Mouse (Mus musculus) layer of hippocampus, adult 18-20 months (tissue): ENCODE results near the gene Pck2. TPM values are rescaled to one million over a fixed set of nuclear protein-coding genes. Genes with fewer than 3 reads are reported as not detected.

Source experiments
- DNase-seq, 2 experiments: peaks; one replicate each; pipeline ENCODE4 v3.0.0; 2022; ENCODE audit warnings: low spot score in 2 of 2
- total RNA-seq, 2 experiments: library from RNA; stranded (reverse); gene quantifications; 2 replicates each; pipeline ENCODE4 v1.2.3; 2021

Gene Pck2
- total RNA-seq, 2 experiments from 2014 or later = 50.9 to 54.2 TPM

DNA sequence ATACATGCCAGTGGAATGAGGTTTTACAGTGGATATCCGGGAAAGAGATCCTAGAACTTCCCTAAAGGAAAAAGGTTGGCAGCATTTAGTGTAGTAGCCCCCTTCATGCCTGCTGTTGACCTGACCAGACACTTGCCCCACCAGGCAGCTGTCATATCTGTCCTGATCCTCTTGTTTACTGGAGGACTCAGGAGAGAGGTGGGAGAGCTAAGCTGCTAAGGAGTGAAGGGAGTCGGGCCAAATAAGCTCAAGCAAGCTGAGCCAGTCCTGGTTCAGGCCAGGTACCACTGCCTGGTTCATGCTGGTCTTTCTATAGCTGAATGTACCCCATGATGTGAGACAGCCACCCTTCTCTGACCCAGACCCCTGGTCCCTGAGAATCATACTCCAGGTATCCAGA is 13.4 kb upstream of the Pck2 start:
- DNase-seq = no peak

DNA sequence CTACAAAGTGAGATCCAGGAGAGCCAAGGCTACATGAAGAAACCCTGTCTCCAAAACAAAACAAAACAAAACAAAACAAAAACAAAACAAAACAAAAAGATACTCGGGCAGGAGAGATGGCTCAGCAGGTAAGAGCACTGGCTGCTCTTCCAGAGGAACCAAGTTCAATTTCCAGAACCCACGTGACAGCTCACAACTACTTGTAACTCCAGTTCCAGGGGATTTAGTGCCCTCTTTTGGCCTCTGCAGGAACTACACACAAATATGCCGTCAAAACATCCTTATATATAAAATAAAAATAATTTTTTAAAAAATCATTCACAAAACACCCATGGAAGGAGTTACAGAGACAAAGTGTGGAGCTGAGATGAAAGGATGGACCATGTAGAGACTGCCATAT is 12.1 kb upstream of the Pck2 start:
- peak in 1 of 2 experiments; percentile 57 for DNase-seq

DNA sequence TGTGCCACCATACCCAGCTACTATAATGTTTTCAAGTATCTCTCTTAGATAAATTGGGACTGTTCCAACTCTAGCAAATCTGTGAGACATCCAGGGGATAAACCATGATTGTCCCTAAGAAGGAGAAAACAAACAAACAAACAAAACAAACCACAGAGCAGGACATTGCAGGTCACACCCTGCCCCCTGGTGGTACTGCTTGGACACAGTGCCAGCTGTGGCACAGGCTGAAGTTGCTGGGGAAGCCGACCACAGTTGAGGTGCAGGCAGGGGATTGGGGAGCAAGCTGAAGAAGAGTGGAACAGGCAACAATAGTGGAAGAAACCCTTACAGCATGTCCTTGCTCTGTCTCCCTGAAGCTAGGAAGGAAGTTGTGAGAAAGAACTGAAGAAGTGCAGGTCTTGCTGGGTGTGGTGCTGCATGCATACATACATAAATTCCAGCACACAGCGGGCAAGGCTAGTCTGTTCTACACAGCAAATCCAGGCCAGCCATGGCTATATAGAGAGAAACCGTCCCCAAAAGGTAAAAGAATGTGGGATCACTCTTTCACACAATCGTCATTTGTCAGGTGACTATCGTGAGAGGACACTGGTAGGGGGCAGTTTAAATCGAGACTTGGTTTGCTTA is 3.8 kb upstream of the Pck2 start:
- peak in 1 of 2 experiments; percentile 47 for DNase-seq

DNA sequence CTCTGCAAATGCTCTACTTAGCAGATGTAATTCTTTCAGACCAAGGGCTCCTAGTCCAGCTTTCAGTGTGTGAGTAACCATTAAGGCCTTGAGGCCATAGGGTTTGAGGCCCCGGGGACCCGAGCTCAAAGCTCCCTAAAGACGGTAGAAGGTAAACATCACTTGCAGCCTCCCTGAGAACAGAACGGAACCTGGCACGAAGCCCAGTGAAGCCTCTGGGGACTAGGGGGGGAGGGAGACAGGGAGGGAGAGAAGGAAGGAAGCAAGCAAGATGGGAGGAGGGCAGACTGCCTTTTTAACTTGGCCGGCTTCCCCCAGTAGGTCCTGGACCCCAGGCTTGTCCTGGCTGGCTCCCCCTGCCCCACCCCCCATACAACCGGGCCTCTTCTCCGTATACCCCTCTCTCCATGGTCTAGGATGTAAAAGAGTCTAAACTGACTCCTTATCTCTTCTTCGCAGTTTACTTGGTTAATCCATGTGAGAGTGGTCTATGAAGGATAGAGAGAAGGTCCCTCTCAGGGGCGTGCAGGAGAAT is 788 bp downstream of the Pck2 start:
- DNase-seq = peak; percentile 57 to 80

DNA sequence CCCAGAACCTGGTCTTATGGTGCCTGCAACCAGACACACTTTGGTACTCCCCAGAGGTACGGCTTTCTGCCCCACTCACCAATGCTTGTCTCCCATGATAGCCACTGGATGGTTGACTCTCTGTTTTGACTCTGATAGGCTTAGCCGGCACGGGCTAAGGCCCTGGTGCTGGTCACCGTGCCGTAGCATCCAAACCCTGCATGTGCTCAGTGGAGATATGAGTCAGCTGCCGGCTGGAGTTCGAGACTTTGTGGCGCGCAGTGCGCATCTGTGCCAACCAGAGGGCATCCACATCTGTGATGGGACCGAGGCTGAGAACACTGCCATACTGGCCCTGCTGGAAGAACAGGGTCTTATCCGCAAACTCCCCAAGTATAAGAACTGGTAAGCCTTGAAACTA is 2.2 kb downstream of the Pck2 start:
- no peak for DNase-seq

DNA sequence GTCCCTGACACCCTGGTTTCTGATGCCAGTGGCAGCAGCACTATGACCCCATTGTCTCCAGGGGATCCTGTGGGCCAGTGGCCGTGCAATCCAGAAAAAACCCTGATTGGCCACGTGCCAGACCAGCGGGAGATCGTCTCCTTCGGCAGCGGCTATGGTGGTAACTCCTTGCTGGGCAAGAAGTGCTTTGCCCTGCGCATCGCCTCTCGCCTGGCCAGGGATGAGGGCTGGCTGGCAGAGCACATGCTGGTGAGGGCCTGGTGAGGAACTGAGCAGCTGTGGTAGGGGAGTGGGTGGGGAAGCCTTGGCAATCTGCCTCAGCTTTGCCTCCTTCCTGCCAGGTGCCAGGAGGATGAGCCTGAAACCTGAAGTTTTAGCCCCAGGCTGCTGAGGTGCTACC is 4.3 kb downstream of the Pck2 start:
- DNase-seq = no peak

DNA sequence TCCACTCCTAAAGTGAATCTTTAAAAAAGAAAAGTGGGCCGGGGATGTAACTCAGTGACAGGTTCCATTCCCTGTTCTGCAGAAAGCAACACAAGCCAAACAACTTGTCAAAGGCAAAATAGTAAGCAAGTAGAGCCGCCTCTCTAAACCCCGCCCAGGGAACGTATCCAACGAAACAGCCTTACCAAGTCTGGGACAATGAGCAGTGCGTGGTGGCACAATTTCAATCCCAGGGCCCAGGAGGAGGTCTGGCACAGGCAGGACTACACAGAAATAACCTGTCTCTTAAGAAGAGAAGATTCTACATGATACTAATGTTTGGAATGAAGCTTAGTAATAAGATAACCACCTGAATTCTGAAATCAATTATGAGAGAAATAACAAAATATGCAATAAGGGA is 10.1 kb downstream of the Pck2 start:
- no peak for DNase-seq

DNA sequence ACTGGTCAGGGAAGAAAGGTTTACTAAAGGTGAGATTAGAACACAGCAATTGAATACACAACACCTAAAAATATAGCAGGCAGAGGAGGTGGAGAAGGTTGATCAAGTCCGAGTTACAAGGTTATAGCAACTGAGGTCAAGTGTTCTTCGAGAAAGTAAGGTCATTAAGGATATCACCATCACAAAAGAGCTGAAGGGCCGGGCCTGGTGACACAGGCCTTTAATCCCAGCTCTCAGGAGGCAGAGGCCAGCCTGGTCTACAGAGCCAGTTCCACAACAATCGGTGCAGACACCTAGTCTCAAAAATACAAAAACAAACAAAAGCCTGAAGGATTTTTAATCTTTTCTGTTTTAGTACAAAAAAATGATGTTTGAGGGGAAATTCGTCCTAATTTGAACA is 11.3 kb downstream of the Pck2 start:
- no peak for DNase-seq

DNA sequence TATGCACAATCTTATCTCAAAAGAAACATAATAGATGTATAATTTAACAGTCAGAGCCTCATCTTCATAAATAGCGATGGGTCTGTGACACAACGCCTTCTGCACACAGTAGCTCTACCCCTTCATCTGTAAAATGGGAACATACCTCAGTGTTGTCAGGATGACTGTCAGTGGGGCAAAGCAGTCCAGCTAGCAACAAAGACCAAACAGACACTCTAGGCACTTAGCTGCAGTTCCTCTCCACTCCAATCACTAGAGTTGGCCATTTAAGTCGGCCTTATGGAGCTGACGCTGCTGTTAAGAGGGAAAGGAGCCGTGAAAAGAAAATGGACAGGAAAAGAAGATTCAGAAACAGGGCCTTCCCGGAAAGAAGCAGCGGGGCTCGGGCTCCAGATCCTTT is 11.7 kb downstream of the Pck2 start:
- no peak for DNase-seq

DNA sequence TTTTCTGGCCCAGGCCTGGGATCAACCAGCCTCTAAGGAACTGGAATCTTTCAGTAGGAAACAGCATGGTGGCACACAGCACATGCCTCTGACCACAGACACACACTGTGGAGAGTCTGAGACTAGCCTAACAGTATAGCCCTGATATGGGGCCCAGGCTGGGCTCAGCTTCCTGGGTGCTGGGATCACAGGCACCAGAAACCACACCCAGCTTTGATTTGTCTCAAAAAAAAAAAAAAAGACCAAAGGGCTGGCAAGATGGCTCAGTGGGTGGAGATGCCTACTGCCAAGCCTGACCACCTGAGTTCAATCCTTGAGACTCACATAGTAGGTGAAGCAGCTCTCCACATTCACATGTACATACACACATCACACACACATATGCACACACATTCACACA is 14.6 kb downstream of the Pck2 start:
- DNase-seq = no peak

DNA sequence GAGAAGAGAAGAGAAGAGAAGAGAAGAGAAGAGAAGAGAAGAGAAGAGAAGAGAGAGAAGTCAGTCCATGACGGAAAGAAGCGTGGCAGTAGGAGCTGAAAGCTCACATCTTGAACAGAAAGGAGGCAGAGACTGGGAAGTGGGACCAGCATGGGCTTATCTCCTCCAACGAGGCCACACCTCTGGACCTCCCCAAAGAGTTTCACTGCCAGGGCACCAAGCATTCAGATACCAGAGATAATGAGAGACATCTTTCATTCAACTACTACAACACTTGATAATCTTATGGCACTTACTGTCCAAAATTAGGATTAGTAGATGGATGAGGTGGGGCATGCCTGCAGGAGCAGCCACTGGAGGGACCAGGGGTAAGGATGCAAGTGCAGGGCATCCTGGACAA is 15.7 kb downstream of the Pck2 start:
- DNase-seq = no peak

DNA sequence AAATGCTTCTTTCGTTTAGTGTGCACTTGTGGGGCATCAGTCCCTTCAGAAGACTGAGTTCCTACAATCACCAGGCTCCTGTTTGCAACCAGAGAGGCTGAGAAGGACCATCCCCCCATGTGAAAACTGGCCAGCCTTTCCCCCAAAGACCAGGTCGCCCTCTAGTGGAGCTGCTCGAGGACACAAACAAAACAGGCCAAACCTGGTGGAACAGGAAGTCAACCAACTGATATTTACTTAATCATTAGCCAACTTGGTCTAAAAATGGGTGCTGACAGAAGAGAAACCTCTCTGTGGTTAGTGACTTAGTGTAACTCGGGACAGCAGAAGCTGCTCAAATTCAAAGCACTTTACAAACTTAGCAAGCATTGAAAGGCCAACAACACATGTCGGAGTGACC is 16.9 kb downstream of the Pck2 start:
- peak; percentile 72 to 80 for DNase-seq

DNA sequence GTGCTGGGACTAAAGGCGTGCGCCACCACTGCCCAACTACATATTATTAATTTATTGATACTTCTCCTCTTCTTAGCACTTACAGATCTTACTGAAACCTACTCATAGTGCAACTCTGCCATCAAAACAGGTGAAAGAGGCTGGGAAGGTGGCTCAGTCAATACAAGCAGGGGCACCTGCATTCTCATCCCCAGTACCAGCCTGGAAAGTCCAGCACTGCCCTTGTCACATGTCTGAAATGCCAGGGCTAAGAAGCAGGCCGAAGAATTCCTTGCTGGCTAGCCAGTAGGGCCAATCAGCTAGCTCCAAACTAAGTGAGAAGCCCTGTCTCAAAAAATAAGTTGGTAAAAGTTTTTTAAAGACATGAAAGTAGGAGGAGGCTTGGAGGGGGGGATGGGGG is 17.5 kb downstream of the Pck2 start:
- no peak for DNase-seq

DNA sequence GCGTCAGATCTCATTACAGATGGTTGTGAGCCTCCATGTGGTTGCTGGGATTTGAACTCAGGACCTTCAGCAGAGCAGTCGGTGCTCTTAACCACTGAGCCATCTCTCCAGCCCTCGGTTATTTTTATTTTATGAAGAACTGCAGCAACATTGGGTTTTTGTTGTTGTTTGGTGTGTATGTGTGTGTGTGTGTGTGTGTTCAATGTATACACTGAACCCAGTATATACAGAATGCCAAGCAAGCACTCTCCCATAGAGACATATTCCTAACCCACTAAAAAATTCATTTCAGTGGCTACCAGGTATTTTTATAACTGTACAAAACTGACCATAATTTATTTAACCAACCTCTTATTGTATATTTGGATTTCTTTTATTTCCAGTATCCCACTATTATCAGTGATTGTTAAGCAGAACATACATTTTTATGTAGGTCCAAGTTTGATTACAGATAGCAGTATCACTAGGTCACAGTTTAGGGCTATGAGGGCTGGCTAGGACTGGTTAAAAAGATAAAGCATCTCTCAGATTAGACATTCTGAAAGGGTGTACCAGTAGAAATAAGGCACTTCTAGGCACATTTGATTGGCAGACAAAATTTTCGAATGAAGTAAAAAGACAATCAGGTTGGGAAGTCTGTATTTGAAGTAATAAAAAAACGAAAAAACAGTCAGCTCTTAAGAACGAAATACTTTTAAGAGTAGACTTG is 18.8 kb downstream of the Pck2 start:
- DNase-seq = no peak

DNA sequence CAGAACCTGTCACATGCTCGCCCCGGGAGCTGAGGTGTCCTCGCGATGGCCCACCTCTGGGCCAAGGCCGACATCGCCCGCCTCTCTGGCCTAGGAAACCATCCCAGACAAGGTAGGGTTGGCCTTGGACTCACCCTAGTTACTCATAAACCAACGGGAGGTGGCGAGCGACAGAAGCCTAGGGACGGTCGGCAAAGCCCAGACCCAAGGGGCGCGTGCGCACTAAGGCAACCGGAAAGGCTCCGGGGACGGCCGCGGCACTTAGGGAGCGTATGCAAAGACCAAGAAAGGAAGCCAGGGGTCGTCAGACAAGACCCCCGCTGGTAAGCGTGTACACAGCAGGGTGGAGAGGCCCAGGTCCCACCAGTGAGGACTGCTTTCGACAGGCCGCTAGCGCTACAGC is 19.7 kb downstream of the Pck2 start, which contains the start of gene Dcaf11:
TSS of gene Dcaf11 (plus strand) at position 208 of the 403 bp plus-strand sequence.
- DNase-seq = peak; percentile 83 to 90

DNA sequence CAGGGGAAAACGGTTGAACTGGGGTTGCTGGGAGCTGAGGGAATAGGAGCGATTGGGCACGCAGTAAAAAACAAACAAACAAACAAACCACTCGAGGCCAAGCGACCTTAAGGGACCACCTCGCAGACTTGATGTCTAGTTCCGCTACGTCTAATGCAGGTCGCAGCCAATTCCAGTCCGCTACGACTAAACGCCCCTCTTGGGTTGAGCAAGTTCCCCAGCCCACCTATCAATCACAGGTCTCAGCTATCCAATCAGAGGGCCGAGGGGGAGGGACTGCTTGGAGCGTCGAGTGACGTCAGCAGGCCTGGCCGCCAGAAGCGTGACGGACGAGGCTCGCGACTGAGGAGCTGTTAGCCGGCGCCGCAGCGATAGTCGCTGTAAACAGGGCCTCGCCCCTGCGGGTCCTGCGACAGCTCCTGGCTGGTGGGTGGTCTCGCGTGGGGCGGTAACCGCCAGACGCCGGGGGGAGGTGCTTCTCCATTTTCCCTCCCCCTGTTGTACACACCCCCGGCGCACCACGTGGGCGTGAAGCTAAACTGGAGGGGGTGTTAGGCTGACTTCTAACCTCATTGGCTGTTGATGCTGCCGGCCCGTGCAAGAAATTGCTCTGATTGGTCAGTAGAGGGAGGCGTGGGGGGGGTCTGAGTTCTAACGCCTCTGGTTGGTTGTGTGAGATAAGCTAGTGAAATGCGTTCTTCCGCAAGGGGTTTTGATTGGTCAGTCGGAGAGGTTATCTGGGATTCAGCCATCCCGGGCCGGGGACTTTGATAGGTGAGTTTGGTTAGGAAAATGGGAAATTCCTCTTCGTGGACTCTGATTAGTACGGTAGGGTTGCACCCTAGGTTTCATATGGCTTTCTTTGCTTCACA is 20.4 kb downstream of the Pck2 start, which contains the start of gene A730061H03Rik:
TSS of gene A730061H03Rik (minus strand) at position 205 of the 872 bp plus-strand sequence.
- peak; percentile 99 for DNase-seq

DNA sequence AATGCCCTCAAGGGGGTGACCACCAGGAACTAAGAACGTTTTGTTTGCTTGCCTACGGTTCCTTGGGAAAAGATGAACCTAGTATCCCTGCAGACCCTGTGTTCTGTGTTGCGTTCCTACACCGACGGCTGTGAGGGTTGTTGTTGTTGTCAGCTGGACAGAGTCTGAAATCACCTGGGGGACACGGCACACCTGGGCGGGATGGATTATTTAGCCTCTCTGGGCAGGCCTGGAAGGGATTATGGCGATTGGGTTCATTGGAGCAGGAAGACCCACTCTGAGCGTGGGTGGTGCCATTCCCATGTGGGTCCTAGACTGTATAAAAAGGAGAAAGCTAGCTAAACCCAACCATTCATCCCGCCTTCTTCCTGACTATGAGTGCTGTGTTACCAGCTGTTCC is 21.8 kb downstream of the Pck2 start:
- no peak for DNase-seq

DNA sequence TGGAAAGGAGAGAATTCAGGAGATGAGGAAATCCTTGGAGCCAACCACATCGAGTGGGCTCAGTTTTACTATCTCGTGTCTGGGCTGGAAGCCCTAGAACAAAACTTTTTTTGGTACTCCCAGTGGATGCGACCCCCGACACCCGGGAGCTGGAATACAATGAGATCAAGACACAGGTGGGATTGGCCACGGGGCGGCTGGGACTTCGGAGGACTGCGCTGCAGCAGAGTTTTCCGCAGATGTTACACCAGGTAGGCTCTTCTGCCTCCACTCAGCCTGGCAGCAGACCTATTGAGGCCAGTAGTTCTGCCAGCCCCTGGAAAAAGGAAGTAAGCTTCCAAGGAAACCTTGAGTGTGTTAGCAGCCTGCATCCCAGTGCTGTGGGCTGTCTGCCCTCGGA is 23.2 kb downstream of the Pck2 start:
- no peak for DNase-seq

DNA sequence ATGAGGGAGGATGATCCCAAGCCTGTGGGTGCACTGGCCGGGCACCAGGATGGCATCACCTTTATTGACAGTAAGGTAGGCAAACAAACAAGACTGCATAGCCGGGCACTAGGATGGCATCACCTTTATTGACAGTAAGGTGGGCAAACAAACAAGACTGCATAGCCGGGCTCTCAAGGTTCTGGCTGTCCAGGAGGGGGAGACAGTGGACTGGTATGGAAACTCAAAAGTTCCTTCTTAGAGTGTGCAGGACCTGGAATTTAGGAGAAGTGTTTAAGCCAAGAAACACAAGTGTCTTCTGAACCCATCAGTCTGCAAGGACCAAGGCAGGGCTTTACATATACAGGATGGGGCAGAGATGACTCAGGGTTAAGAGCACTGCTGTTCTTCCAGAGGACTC is 25.7 kb downstream of the Pck2 start:
- DNase-seq = no peak

DNA sequence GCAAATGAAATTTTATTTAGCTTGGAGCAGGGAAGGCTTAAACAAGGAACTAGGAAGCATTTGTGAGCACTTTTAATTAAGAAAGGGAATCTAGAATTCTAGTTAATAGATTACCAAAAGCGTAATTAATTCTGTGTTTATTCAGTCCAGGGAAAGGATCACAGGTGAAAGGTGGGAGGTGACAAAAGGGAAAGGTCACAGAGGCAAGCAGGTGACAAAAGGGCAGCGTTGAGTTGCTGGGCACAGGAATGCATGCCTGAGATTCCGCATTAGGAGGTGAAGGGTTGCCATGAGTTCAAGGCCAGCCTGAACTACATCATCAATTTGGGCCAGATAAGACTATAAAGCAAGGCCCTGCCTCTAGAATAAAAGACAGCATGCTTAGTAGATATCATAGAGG is 27.4 kb downstream of the Pck2 start:
- no peak for DNase-seq

DNA sequence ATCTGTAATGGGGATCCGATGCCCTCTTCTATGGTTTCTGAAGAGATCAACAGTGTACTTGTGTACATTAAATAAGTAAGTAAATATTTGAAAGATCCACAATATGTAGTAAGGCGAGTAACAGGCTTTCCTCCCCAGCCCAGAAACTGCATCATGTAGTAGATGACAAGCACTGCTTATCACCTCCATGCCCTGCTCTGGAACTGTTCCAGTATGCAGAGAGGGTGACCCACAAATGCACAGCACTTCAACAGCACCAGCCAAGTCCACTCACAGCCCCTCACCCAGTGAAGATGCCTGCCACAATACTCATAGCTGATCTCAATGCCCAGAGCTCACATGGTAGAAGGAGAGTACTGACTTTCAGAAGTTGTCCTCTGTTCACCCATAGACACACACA is 30.5 kb downstream of the Pck2 start:
- DNase-seq = no peak

DNA sequence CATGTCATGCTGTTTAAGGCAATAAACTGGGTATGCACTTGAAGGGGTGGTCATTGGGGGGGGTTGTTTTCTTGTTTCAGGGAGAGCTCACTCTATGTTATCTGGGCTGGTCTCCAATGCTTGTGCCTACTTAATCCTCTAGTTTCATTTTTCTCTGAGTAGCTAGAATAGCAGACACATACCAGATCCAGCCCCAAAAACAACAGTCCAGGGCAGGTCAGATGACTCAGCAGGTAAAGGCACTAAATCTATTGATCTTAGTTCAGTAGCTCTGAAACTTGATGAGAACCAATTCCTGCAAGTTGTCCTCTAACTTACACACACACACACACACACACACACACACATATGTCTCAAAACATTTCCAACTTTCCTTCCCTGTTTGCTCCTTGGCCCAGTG is 31.7 kb downstream of the Pck2 start:
- DNase-seq = no peak
